Mouse (Mus musculus): ENCODE measurements around the gene Rad9a. TPM values are rescaled to one million over a fixed set of nuclear protein-coding genes. Genes with fewer than 3 reads are reported as not detected.

Gene Rad9a
- polyA plus RNA-seq, 1 experiment from 2014 or later = 11.3 TPM

DNA sequence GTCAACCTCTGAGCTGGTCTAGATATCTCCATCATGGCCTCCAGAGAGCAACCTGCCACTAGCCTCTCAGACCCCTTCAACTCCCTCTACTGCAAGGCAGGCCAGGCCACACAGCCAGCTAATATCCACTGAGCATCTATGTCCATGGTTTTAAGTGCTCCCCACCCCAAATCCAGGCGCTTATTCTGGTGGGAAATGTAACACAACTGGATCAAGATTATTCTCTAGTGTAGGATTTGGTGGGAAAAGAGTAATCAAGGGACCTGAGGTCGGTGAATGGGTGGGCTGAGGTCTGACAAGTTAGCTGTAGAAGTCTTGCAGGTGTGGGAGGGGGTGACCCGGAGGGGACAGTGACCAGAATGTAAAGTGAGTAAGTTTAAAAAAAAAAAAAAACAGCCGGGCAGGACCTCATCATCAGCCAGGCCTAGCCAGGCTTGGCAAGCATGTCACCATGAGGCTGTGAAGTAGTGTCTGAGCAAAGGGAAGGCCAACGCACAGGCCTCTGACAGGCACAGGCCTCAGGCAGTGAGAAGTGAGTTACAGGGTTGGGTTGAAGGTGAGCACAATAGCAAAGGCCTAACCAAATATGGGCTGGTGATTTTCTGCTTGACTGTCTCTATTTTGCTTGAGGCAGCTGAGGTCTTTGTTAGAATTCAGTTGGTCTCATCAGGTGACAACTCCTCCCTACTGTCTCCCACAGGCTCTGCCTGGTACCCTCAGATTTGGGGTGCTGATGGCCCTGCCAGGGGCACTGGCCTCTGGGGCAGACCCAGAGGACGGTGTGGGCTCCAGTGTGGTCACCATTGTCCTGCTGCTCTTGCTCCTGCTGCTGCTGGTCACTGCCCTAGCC is 46.0 kb downstream of the Rad9a start:
- Histone ChIP-seq H3K9me3 (ENCODE audit: control insufficient read depth, low read length) (no peaks in the 10 kb centered on the region), H3K36me3 (ENCODE audit: control insufficient read depth, insufficient read depth, low read length) (peaks cover 34% of the 10 kb centered on the region)

GRCm38 (mm10) chr19:4154437-4155222 is 46.8 kb downstream of the Rad9a start:
- Histone ChIP-seq H3K36me3 (ENCODE audit: control insufficient read depth, insufficient read depth, low read length) (peaks cover 32% of the 10 kb centered on the region), H3K9me3 (ENCODE audit: control insufficient read depth, low read length) (no peaks in the 10 kb centered on the region), H3K4me2 (replicated peaks; ENCODE audit: low read depth) (no peak overlapping the region), H3K27ac (replicated peaks) (no peak overlapping the region), H3K9ac (ENCODE audit: low read length) (no peak overlapping the region), H3K27me3 (ENCODE audit: control insufficient read depth, insufficient read depth, low read length) (no peaks in the 10 kb centered on the region), H3K4me3 (ENCODE audit: low read depth, low read length) (no peak overlapping the region), H3K4me1 (replicated peaks; ENCODE audit: control insufficient read depth, insufficient read depth) (no peaks in the 10 kb centered on the region)
- TF ChIP-seq EP300 (optimal IDR thresholded peaks at IDR 0.05) = no peak
- TF ChIP-seq CTCF (IDR thresholded peaks at IDR 0.05; ENCODE audit: low read depth) = no peak
- ATAC-seq (ENCODE audit: low FRiP score, low TSS enrichment) (no peak), DNase-seq (ENCODE audit: low spot score) (no peak)
- 73% methylated on average over 13 of the region's 13 CpGs for WGBS

More for the DNA sequence above, 46.0 kb downstream of the Rad9a start:
- DNase-seq (ENCODE audit: low spot score) (no peak), ATAC-seq (ENCODE audit: low FRiP score, low TSS enrichment) (no peak)
- Histone ChIP-seq H3K4me3 (ENCODE audit: low read depth, low read length) (no peak overlapping the region), H3K9ac (ENCODE audit: low read length) (no peak overlapping the region), H3K27ac (replicated peaks) (no peak overlapping the region), H3K4me2 (replicated peaks; ENCODE audit: low read depth) (no peak overlapping the region), H3K4me1 (replicated peaks; ENCODE audit: control insufficient read depth, insufficient read depth) (no peaks in the 10 kb centered on the region), H3K27me3 (ENCODE audit: control insufficient read depth, insufficient read depth, low read length) (no peaks in the 10 kb centered on the region)
- no peak for TF ChIP-seq EP300 (optimal IDR thresholded peaks at IDR 0.05)
- TF ChIP-seq CTCF (IDR thresholded peaks at IDR 0.05; ENCODE audit: low read depth) = no peak
- 80% methylated on average over 6 of the region's 6 CpGs for WGBS

GRCm38 (mm10) chr19:4153232-4153654 is 48.2 kb downstream of the Rad9a start, which contains the start of gene Ptprcap:
TSS of gene Ptprcap (plus strand) at chr19:4153604.
- no peak within 1 kb of the TSS for H3K4me3 ChIP-seq (ENCODE audit: low read depth, low read length)
- H3K9me3 ChIP-seq (ENCODE audit: control insufficient read depth, low read length) = no peaks in the 10 kb centered on the region
- no peak within 1 kb of the TSS; the same call in 1 of the 2 replicates for H3K27ac ChIP-seq (replicated peaks)
- H3K9ac ChIP-seq (ENCODE audit: low read length) = no peak within 1 kb of the TSS
- no peaks in the 10 kb centered on the region for H3K4me1 ChIP-seq (replicated peaks; ENCODE audit: control insufficient read depth, insufficient read depth)
- DNase-seq (ENCODE audit: low spot score) (no peak), ATAC-seq (ENCODE audit: low FRiP score, low TSS enrichment) (no peak)
- TF ChIP-seq EP300 (optimal IDR thresholded peaks at IDR 0.05) = no peak
- TF ChIP-seq CTCF (IDR thresholded peaks at IDR 0.05; ENCODE audit: low read depth) = no peak
- H3K4me2 ChIP-seq (replicated peaks; ENCODE audit: low read depth) = no peak within 1 kb of the TSS
- WGBS = 70% methylated on average over 11 of the region's 11 CpGs
- peaks cover 21% of the 10 kb centered on the region; the same call in 1 of the 2 replicates for H3K36me3 ChIP-seq (ENCODE audit: control insufficient read depth, insufficient read depth, low read length)
- H3K27me3 ChIP-seq (ENCODE audit: control insufficient read depth, insufficient read depth, low read length) = no peaks in the 10 kb centered on the region

- WGBS = 85% methylated on average over 8 of the region's 8 CpGs
- H3K27me3 ChIP-seq (ENCODE audit: control insufficient read depth, insufficient read depth, low read length) = no peaks in the 10 kb centered on the region
- no peaks in the 10 kb centered on the region for H3K9me3 ChIP-seq (ENCODE audit: control insufficient read depth, low read length)
- H3K36me3 ChIP-seq (ENCODE audit: control insufficient read depth, insufficient read depth, low read length) = peaks cover 17% of the 10 kb centered on the region; the same call in 1 of the 2 replicates
- no peak for ATAC-seq (ENCODE audit: low FRiP score, low TSS enrichment)
- H3K4me2 ChIP-seq (replicated peaks; ENCODE audit: low read depth) = no peak overlapping the region
- H3K4me3 ChIP-seq (ENCODE audit: low read depth, low read length) = no peak overlapping the region
- H3K4me1 ChIP-seq (replicated peaks; ENCODE audit: control insufficient read depth, insufficient read depth) = no peaks in the 10 kb centered on the region
- TF ChIP-seq CTCF (IDR thresholded peaks at IDR 0.05; ENCODE audit: low read depth) (no peak), EP300 (optimal IDR thresholded peaks at IDR 0.05) (no peak)
- no peak for DNase-seq (ENCODE audit: low spot score)
- no peak overlapping the region for H3K9ac ChIP-seq (ENCODE audit: low read length)
- H3K27ac ChIP-seq (replicated peaks) = no peak overlapping the region; the same call in 1 of the 2 replicates
Measured at GRCm38 (mm10) chr19:4152445-4153231, 48.8 kb downstream of the Rad9a start.

- Histone ChIP-seq H3K36me3 (ENCODE audit: control insufficient read depth, insufficient read depth, low read length) (peaks cover 14% of the 10 kb centered on the region; the same call in 1 of the 2 replicates), H3K27me3 (ENCODE audit: control insufficient read depth, insufficient read depth, low read length) (no peaks in the 10 kb centered on the region), H3K27ac (replicated peaks) (no peak overlapping the region), H3K9ac (ENCODE audit: low read length) (no peak overlapping the region), H3K4me3 (ENCODE audit: low read depth, low read length) (no peak overlapping the region), H3K4me1 (replicated peaks; ENCODE audit: control insufficient read depth, insufficient read depth) (no peaks in the 10 kb centered on the region), H3K9me3 (ENCODE audit: control insufficient read depth, low read length) (no peaks in the 10 kb centered on the region), H3K4me2 (replicated peaks; ENCODE audit: low read depth) (no peak overlapping the region)
- TF ChIP-seq EP300 (optimal IDR thresholded peaks at IDR 0.05) = no peak
- TF ChIP-seq CTCF (IDR thresholded peaks at IDR 0.05; ENCODE audit: low read depth) = no peak
- ATAC-seq (ENCODE audit: low FRiP score, low TSS enrichment) (no peak), DNase-seq (ENCODE audit: low spot score) (no peak)
- WGBS = 85% methylated on average over 5 of the region's 5 CpGs
Measured at GRCm38 (mm10) chr19:4151898-4152297, 49.6 kb downstream of the Rad9a start.

All from stomach, postnatal 0 days (tissue).